Comparison of ENCODE assay signal across 8 mouse cellular contexts in genomic region chr16:8523480-8524144, GRCm38 (mm10). TPM values are rescaled to one million over a fixed set of nuclear protein-coding genes. Genes with fewer than 3 reads are reported as not detected.
DNase-seq lines count a peak whose midpoint lies in the region; ATAC-seq lines count a peak whose summit lies in the region.

No protein-coding gene starts in this region.

- H3K4me2 ChIP-seq in embryonic facial prominence, embryonic 12.5 days (replicated peaks) = peak overlapping the region; percentile 9; the same call in 1 of the 2 replicates
- H3K4me2 ChIP-seq in heart, embryonic 16.5 days (ENCODE audit: low read depth, low read length) = peak overlapping the region; percentile 31; the same call in 1 of the 2 replicates
- no peak overlapping the region; the same call in 1 of the 2 replicates for H3K4me2 ChIP-seq in lung, embryonic 16.5 days (ENCODE audit: low read depth, low read length)

- peak; percentile 44 for DNase-seq in embryo, embryonic 10.5 days (ENCODE audit: low spot score)
- DNase-seq in embryo, embryonic 9.5 days (ENCODE audit: extremely low spot score) = no peak
- DNase-seq in kidney, postnatal 25 days = peak; percentile 61 to 67
- peak; percentile 85 to 88 for DNase-seq in right cerebral cortex, postnatal 10 days (ENCODE audit: low spot score in 2 of 2)
- no peak for DNase-seq in T-cell, adult 2 months (ENCODE audit: low spot score)

- H3K27me3 ChIP-seq in embryonic facial prominence, embryonic 12.5 days = no peaks in the 10 kb centered on the region
- no peaks in the 10 kb centered on the region for H3K27me3 ChIP-seq in heart, embryonic 16.5 days (ENCODE audit: control insufficient read depth, insufficient read depth, low read length)
- no peaks in the 10 kb centered on the region for H3K27me3 ChIP-seq in lung, embryonic 16.5 days (ENCODE audit: control insufficient read depth, insufficient read depth, low read depth, low read length)

- peak overlapping the region; percentile 88 for H3K27ac ChIP-seq in embryonic facial prominence, embryonic 12.5 days
- peak overlapping the region; percentile 77 for H3K27ac ChIP-seq in heart, embryonic 16.5 days (ENCODE audit: low read length)
- peak overlapping the region; percentile 41 for H3K27ac ChIP-seq in lung, embryonic 16.5 days (ENCODE audit: low read length)

- no peaks in the 10 kb centered on the region for H3K36me3 ChIP-seq in embryonic facial prominence, embryonic 12.5 days
- no peaks in the 10 kb centered on the region for H3K36me3 ChIP-seq in heart, embryonic 16.5 days (ENCODE audit: control insufficient read depth, insufficient read depth)
- no peaks in the 10 kb centered on the region for H3K36me3 ChIP-seq in lung, embryonic 16.5 days (ENCODE audit: control insufficient read depth, insufficient read depth, low read length)

- H3K9ac ChIP-seq in embryonic facial prominence, embryonic 12.5 days = no peak overlapping the region
- no peak overlapping the region for H3K9ac ChIP-seq in heart, embryonic 16.5 days (ENCODE audit: low read length)
- no peak overlapping the region; the same call in 1 of the 2 replicates for H3K9ac ChIP-seq in lung, embryonic 16.5 days (ENCODE audit: low read length)

- no peaks in the 10 kb centered on the region for H3K9me3 ChIP-seq in embryonic facial prominence, embryonic 12.5 days
- H3K9me3 ChIP-seq in heart, embryonic 16.5 days (replicated peaks; ENCODE audit: control insufficient read depth, low read length) = no peaks in the 10 kb centered on the region
- H3K9me3 ChIP-seq in lung, embryonic 16.5 days (ENCODE audit: control insufficient read depth, low read length) = no peaks in the 10 kb centered on the region

- peak; percentile 82 for ATAC-seq in embryonic facial prominence, embryonic 12.5 days (ENCODE audit: insufficient number of reproducible peaks, insufficient read depth, low FRiP score, low TSS enrichment)
- ATAC-seq in heart, embryonic 16.5 days (replicated peaks; ENCODE audit: extremely low read depth, insufficient read depth, low FRiP score) = peak; percentile 90
- ATAC-seq in lung, embryonic 16.5 days (ENCODE audit: low read depth) = peak; percentile 88

- no peak overlapping the region for H3K4me3 ChIP-seq in embryonic facial prominence, embryonic 12.5 days
- H3K4me3 ChIP-seq in heart, embryonic 16.5 days (ENCODE audit: low read length) = no peak overlapping the region
- no peak overlapping the region for H3K4me3 ChIP-seq in lung, embryonic 16.5 days (ENCODE audit: low read length)

- peaks cover 23% of the 10 kb centered on the region for H3K4me1 ChIP-seq in embryonic facial prominence, embryonic 12.5 days
- peaks cover 33% of the 10 kb centered on the region for H3K4me1 ChIP-seq in heart, embryonic 16.5 days (ENCODE audit: control insufficient read depth, insufficient read depth, low read length)
- H3K4me1 ChIP-seq in lung, embryonic 16.5 days (replicated peaks; ENCODE audit: control insufficient read depth, insufficient read depth, low read length) = peaks cover 30% of the 10 kb centered on the region

- WGBS in embryonic facial prominence, embryonic 12.5 days = 23% methylated on average over 11 of the region's 11 CpGs
- WGBS in heart, embryonic 16.5 days = 9% methylated on average over 11 of the region's 11 CpGs
- 17% methylated on average over 11 of the region's 11 CpGs for WGBS in lung, embryonic 16.5 days

RNA-seq across cellular contexts. Expression of gene Abat, which starts 10.4 kb away (rescaled TPM):
- polyA plus RNA-seq in embryonic facial prominence, embryonic 12.5 days (2016; fragmentation: Nextera tagmentation; extraction: Ambion mirVana) = 35.8 and 37.6 TPM in 2 replicates
- 28.4 and 28.6 TPM in 2 replicates for polyA plus RNA-seq in heart, embryonic 16.5 days (2015; fragmentation: Nextera tagmentation; extraction: Ambion mirVana)
- 18.3 and 19.6 TPM in 2 replicates for polyA plus RNA-seq in lung, embryonic 16.5 days (2015; fragmentation: Nextera tagmentation; extraction: Ambion mirVana)

RNA-seq across cellular contexts. Expression of gene Mettl22, which starts 53.0 kb away (rescaled TPM):
- polyA plus RNA-seq in embryonic facial prominence, embryonic 12.5 days (2016; fragmentation: Nextera tagmentation; extraction: Ambion mirVana) = 16.2 and 21.4 TPM in 2 replicates
- polyA plus RNA-seq in heart, embryonic 16.5 days (2015; fragmentation: Nextera tagmentation; extraction: Ambion mirVana) = 42.0 and 48.0 TPM in 2 replicates
- polyA plus RNA-seq in lung, embryonic 16.5 days (2015; fragmentation: Nextera tagmentation; extraction: Ambion mirVana) = 13.9 and 14.8 TPM in 2 replicates

Comparison
In these comparisons a context has a peak if more than half of its experiments do, and no peak if none do; other contexts are left out.
1. DNase-seq: peak in embryo, embryonic 10.5 days (single experiment), kidney, postnatal 25 days (2 of 2) and right cerebral cortex, postnatal 10 days (2 of 2); none in embryo, embryonic 9.5 days (single experiment) and T-cell, adult 2 months (single experiment).
2. Peak in every context shown above with its lines, with median percentiles within 50 percentile points of each other: ATAC-seq and H3K27ac ChIP-seq.